Comparison of ENCODE assay signal across 10 mouse cellular contexts in the genomic region with DNA sequence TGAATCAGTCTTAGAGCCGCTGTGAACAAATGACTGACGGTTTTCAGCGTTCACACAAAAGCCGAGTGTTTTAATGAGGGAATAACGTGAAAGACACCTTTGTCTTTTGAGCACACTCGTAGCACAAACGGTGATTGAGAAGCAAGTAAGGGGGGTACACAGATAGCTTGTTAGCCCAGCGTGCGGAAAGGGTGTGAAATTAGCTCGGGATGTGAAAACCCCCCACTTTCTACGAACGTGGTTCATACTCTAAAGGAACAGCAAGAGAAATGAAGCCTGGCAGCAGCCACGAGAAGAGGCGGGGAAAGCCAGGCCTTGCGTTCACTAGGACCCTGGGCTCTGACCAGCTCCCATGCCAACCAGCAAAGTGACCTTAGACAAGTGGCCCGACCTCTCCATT. TPM values are rescaled to one million over a fixed set of nuclear protein-coding genes. Genes with fewer than 3 reads are reported as not detected.
DNase-seq lines count a peak whose midpoint lies in the region; ATAC-seq and TF ChIP-seq lines count a peak whose summit lies in the region.
"Had no signal": no experiment of that assay in that cellular context is flagged by ENCODE, and none has a peak within 500 bp of the region (broad histone marks: within the 10 kb centered on the region; RNA-seq: fewer than 3 reads in every experiment).

No protein-coding gene starts in this region.

- intact Hi-C loops in gastrocnemius, adult 2 months (cut with DNase I) = no loop called here

- DNase-seq in retina, postnatal 1 day = peak; percentile 60
- no peak for DNase-seq in retina, embryonic 14.5 days (ENCODE audit: low spot score)
- DNase-seq in hindbrain, postnatal 0 days (ENCODE audit: low spot score) = peak; percentile 44
- DNase-seq in telencephalon, adult 2 months (ENCODE audit: low read depth, low spot score) = peak; percentile 36
- no peak for DNase-seq in cerebellum, postnatal 10 days
- no peak for DNase-seq in gastrocnemius, adult 2 months
- DNase-seq: liver, postnatal 0 days had no signal

- no peak overlapping the region for H3K4me3 ChIP-seq in forebrain, embryonic 12.5 days (replicated peaks)
- H3K4me3 ChIP-seq in hindbrain, postnatal 0 days (ENCODE audit: low read length) = no peak overlapping the region
- H3K4me3 ChIP-seq in gastrocnemius, adult 2 months = no peak overlapping the region

- peaks cover 23% of the 10 kb centered on the region for H3K4me1 ChIP-seq in forebrain, embryonic 12.5 days
- 0 out of 2 replicates have a peak, but pooled peaks cover 11% of the 10 kb centered on the region for H3K4me1 ChIP-seq in hindbrain, postnatal 0 days (ENCODE audit: insufficient read depth, low read length)

- no peak for TF ChIP-seq CTCF in hindbrain, postnatal 0 days (IDR thresholded peaks at IDR 0.05; ENCODE audit: low read depth)
- TF ChIP-seq CTCF in gastrocnemius, adult 2 months (IDR thresholded peaks at IDR 0.05) = no peak

- H3K27ac ChIP-seq in forebrain, embryonic 12.5 days = peak overlapping the region; percentile 91
- H3K27ac ChIP-seq in hindbrain, postnatal 0 days = no peak overlapping the region
- no peak overlapping the region for H3K27ac ChIP-seq in gastrocnemius, adult 2 months

- WGBS in forebrain, embryonic 12.5 days = 10% methylated on average over 16 of the region's 16 CpGs
- 20% methylated on average over 16 of the region's 16 CpGs for WGBS in hindbrain, postnatal 0 days

- no peak overlapping the region; the same call in 1 of the 2 replicates for H3K9ac ChIP-seq in forebrain, embryonic 12.5 days
- no peak overlapping the region for H3K9ac ChIP-seq in hindbrain, postnatal 0 days (replicated peaks; ENCODE audit: low read length)
- H3K9ac ChIP-seq: liver, postnatal 0 days had no signal

- H3K36me3 ChIP-seq in forebrain, embryonic 12.5 days (replicated peaks) = no peaks in the 10 kb centered on the region
- no peaks in the 10 kb centered on the region for H3K36me3 ChIP-seq in hindbrain, postnatal 0 days (ENCODE audit: insufficient read depth, low read length)

- ATAC-seq in forebrain, embryonic 12.5 days (ENCODE audit: low FRiP score) = peak; percentile 77
- ATAC-seq in hindbrain, postnatal 0 days = peak; percentile 47; the same call in 1 of the 2 replicates
- ATAC-seq: liver, postnatal 0 days had no signal

- peak overlapping the region; percentile 24; the same call in 1 of the 2 replicates for H3K4me2 ChIP-seq in forebrain, embryonic 12.5 days
- H3K4me2 ChIP-seq in hindbrain, postnatal 0 days (ENCODE audit: low read depth, low read length) = 0 out of 2 replicates have a peak overlapping the region, but pooled peaks have one; percentile 18

- no peaks in the 10 kb centered on the region for H3K9me3 ChIP-seq in forebrain, embryonic 12.5 days
- H3K9me3 ChIP-seq in hindbrain, postnatal 0 days (ENCODE audit: low read length) = no peaks in the 10 kb centered on the region

- no peaks in the 10 kb centered on the region for H3K27me3 ChIP-seq in forebrain, embryonic 12.5 days
- no peaks in the 10 kb centered on the region for H3K27me3 ChIP-seq in hindbrain, postnatal 0 days (ENCODE audit: insufficient read depth, low read length)

RNA-seq across cellular contexts. Expression of gene Tgfa, which starts 54.0 kb away (rescaled TPM):
- 3.0 and 4.3 TPM in 2 replicates for polyA plus RNA-seq in forebrain, embryonic 12.5 days (2016; fragmentation: Nextera tagmentation; extraction: Ambion mirVana)
- 35.4 and 40.5 TPM in 2 replicates for total RNA-seq in hindbrain, postnatal 0 days (2014; rRNA removed)
- polyA plus RNA-seq in hindbrain, postnatal 0 days (2015; fragmentation: Nextera tagmentation; extraction: Ambion mirVana) = 13.6 and 14.2 TPM in 2 replicates
- total RNA-seq in gastrocnemius, adult 2 months (2021) = under 1 TPM; 0.31 to 0.66 TPM
- total RNA-seq: common myeloid progenitor, adult 5-6 weeks; monocyte, adult 5-6 weeks had no signal

Comparison
In these comparisons a context has a peak if more than half of its experiments do, and no peak if none do; other contexts are left out.
1. DNase-seq: peak in retina, postnatal 1 day (single experiment), hindbrain, postnatal 0 days (single experiment) and telencephalon, adult 2 months (single experiment); none in retina, embryonic 14.5 days (single experiment), cerebellum, postnatal 10 days (0 of 2) and gastrocnemius, adult 2 months (single experiment).
2. RNA of gene Tgfa, which starts 54.0 kb away (total RNA-seq): 35.4 to 40.5 TPM in hindbrain, postnatal 0 days; 0.31 to 0.66 TPM in gastrocnemius, adult 2 months; every median in the first group is over 10 times any median in the second.